ENCODE assay signal across 8 mouse cellular contexts in genomic region chr5:122235196-122235836, GRCm38 (mm10). TPM values are rescaled to one million over a fixed set of nuclear protein-coding genes. Genes with fewer than 3 reads are reported as not detected.
A peak's percentile ranks its signal among the peaks of the same experiment; 100 is the strongest.
DNase-seq lines count a peak whose midpoint lies in the region; ATAC-seq lines count a peak whose summit lies in the region.

No protein-coding gene starts in this region.

- peaks cover 10% of the 10 kb centered on the region for H3K36me3 ChIP-seq in forebrain, embryonic 12.5 days (replicated peaks)
- no peaks in the 10 kb centered on the region for H3K36me3 ChIP-seq in forebrain, embryonic 14.5 days (ENCODE audit: control insufficient read depth, insufficient read depth, low read length)
- no peaks in the 10 kb centered on the region for H3K36me3 ChIP-seq in midbrain, embryonic 15.5 days (replicated peaks)

- no peak overlapping the region for H3K9ac ChIP-seq in forebrain, embryonic 12.5 days
- no peak overlapping the region for H3K9ac ChIP-seq in forebrain, embryonic 14.5 days (ENCODE audit: low read length)
- no peak overlapping the region for H3K9ac ChIP-seq in midbrain, embryonic 15.5 days

- WGBS in forebrain, embryonic 12.5 days, result 69% methylated on average over 9 of the region's 9 CpGs
- 75% methylated on average over 9 of the region's 9 CpGs for WGBS in forebrain, embryonic 14.5 days
- 67% methylated on average over 9 of the region's 9 CpGs for WGBS in midbrain, embryonic 15.5 days

- no peak overlapping the region for H3K4me2 ChIP-seq in forebrain, embryonic 12.5 days
- no peak overlapping the region for H3K4me2 ChIP-seq in forebrain, embryonic 14.5 days (ENCODE audit: low read length)
- H3K4me2 ChIP-seq in midbrain, embryonic 15.5 days, result no peak overlapping the region

- H3K9me3 ChIP-seq in forebrain, embryonic 12.5 days, result no peaks in the 10 kb centered on the region
- no peaks in the 10 kb centered on the region for H3K9me3 ChIP-seq in forebrain, embryonic 14.5 days (replicated peaks; ENCODE audit: control insufficient read depth, low read length)
- H3K9me3 ChIP-seq in midbrain, embryonic 15.5 days, result no peaks in the 10 kb centered on the region

- DNase-seq in forebrain, embryonic 14.5 days (ENCODE audit: low spot score), result no peak
- DNase-seq in lung, postnatal 10 days, result peak; percentile 27
- no peak for DNase-seq in lung, postnatal 25 days (ENCODE audit: low spot score)
- DNase-seq in induced T-regulatory cell, adult 2 months (ENCODE audit: low read depth), result peak; percentile 75
- DNase-seq in thymus, postnatal 10 days (ENCODE audit: low spot score in 2 of 2), result peak; percentile 72 to 73
- DNase-seq in kidney, adult 8-10 months, result no peak

- no peaks in the 10 kb centered on the region for H3K27me3 ChIP-seq in forebrain, embryonic 12.5 days
- no peaks in the 10 kb centered on the region for H3K27me3 ChIP-seq in forebrain, embryonic 14.5 days (replicated peaks; ENCODE audit: control insufficient read depth, insufficient read depth, low read length)
- no peaks in the 10 kb centered on the region for H3K27me3 ChIP-seq in midbrain, embryonic 15.5 days (replicated peaks)

- H3K27ac ChIP-seq in forebrain, embryonic 12.5 days, result peak overlapping the region; percentile 46; the same call in 1 of the 2 replicates
- H3K27ac ChIP-seq in forebrain, embryonic 14.5 days (ENCODE audit: low read depth, low read length), result no peak overlapping the region; the same call in 1 of the 2 replicates
- H3K27ac ChIP-seq in midbrain, embryonic 15.5 days, result no peak overlapping the region

- H3K4me1 ChIP-seq in forebrain, embryonic 12.5 days, result peaks cover 9% of the 10 kb centered on the region; the same call in 1 of the 2 replicates
- no peaks in the 10 kb centered on the region for H3K4me1 ChIP-seq in forebrain, embryonic 14.5 days (ENCODE audit: control insufficient read depth, insufficient read depth, low read length)
- no peaks in the 10 kb centered on the region; the same call in 1 of the 2 replicates for H3K4me1 ChIP-seq in midbrain, embryonic 15.5 days

- ATAC-seq in forebrain, embryonic 12.5 days (ENCODE audit: low FRiP score), result no peak
- no peak for ATAC-seq in forebrain, embryonic 14.5 days
- no peak for ATAC-seq in midbrain, embryonic 15.5 days (replicated peaks)

- no peak overlapping the region for H3K4me3 ChIP-seq in forebrain, embryonic 12.5 days (replicated peaks)
- H3K4me3 ChIP-seq in forebrain, embryonic 14.5 days (ENCODE audit: low read depth, low read length), result no peak overlapping the region
- no peak overlapping the region for H3K4me3 ChIP-seq in midbrain, embryonic 15.5 days

RNA-seq across cellular contexts. Expression of gene Hvcn1, which starts 28.7 kb away (rescaled TPM):
- polyA plus RNA-seq in forebrain, embryonic 12.5 days (2016; fragmentation: Nextera tagmentation; extraction: Ambion mirVana), result 7.5 and 8.4 TPM in 2 replicates
- 1.3 and 2.4 TPM in 2 replicates for polyA plus RNA-seq in forebrain, embryonic 14.5 days (2014; fragmentation: Nextera tagmentation; extraction: Ambion mirVana)
- polyA plus RNA-seq in midbrain, embryonic 15.5 days (2015; fragmentation: Nextera tagmentation; extraction: Ambion mirVana), result 1.5 and 1.9 TPM in 2 replicates

RNA-seq across cellular contexts. Expression of gene Tctn1, which starts 28.9 kb away (rescaled TPM):
- 4.4 and 5.5 TPM in 2 replicates for polyA plus RNA-seq in forebrain, embryonic 12.5 days (2016; fragmentation: Nextera tagmentation; extraction: Ambion mirVana)
- 3.5 and 3.6 TPM in 2 replicates for polyA plus RNA-seq in forebrain, embryonic 14.5 days (2014; fragmentation: Nextera tagmentation; extraction: Ambion mirVana)
- polyA plus RNA-seq in midbrain, embryonic 15.5 days (2015; fragmentation: Nextera tagmentation; extraction: Ambion mirVana), result 6.1 TPM in 2 replicates

RNA-seq across cellular contexts. Expression of gene Pptc7, which starts 48.8 kb away (rescaled TPM):
- 9.6 and 10.7 TPM in 2 replicates for polyA plus RNA-seq in forebrain, embryonic 12.5 days (2016; fragmentation: Nextera tagmentation; extraction: Ambion mirVana)
- 5.2 and 5.9 TPM in 2 replicates for polyA plus RNA-seq in forebrain, embryonic 14.5 days (2014; fragmentation: Nextera tagmentation; extraction: Ambion mirVana)
- 7.6 and 8.4 TPM in 2 replicates for polyA plus RNA-seq in midbrain, embryonic 15.5 days (2015; fragmentation: Nextera tagmentation; extraction: Ambion mirVana)

Comparison
In these comparisons a context has a peak if more than half of its experiments do, and no peak if none do; other contexts are left out.
1. DNase-seq: peak in lung, postnatal 10 days (single experiment), induced T-regulatory cell, adult 2 months (single experiment) and thymus, postnatal 10 days (2 of 2); none in forebrain, embryonic 14.5 days (single experiment), lung, postnatal 25 days (single experiment) and kidney, adult 8-10 months (0 of 2).